Mouse (Mus musculus) small intestine, adult 2 months (tissue): ENCODE data around the gene Nyx.

ENCODE experiments used
- CTCF ChIP-seq: fragments of 200-500 bp; IDR thresholded peaks from 2 replicates; pipeline ENCODE4 v1.5.1; 2012; ENCODE audit warnings: low read depth, mild to moderate bottlenecking, control low read depth, inconsistent platforms, low read length, moderate library complexity, mixed read lengths; ENCODE audit not compliant: insufficient replicate concordance, insufficient read length; ENCODE audit errors: extremely low read depth
- POLR2A ChIP-seq: fragments of 200-500 bp; IDR thresholded peaks from 2 replicates; pipeline ENCODE4 v1.6.1; 2012; ENCODE audit warnings: low read depth, mild to moderate bottlenecking, control low read depth, inconsistent platforms, low read length, moderate library complexity

- no peak for TF ChIP-seq CTCF
- TF ChIP-seq POLR2A, result no peak
These were observed 53.0 kb downstream of the Nyx start for GRCm38 (mm10) chrX:13518781-13519407.
